Mouse (Mus musculus): ENCODE data around the gene Lipe. TPM values are rescaled to one million over a fixed set of nuclear protein-coding genes. Genes with fewer than 3 reads are reported as not detected.
A peak's percentile ranks its signal among the peaks of the same experiment; 100 is the strongest.
"Not testable (repeated sequence)": the region's sequence is repeated elsewhere in the genome, so short reads cannot be mapped to it uniquely, and the experiment has no call there.

The Lipe gene
- polyA plus RNA-seq, 1 experiment from 2014 or later, result 7.8 TPM

DNA sequence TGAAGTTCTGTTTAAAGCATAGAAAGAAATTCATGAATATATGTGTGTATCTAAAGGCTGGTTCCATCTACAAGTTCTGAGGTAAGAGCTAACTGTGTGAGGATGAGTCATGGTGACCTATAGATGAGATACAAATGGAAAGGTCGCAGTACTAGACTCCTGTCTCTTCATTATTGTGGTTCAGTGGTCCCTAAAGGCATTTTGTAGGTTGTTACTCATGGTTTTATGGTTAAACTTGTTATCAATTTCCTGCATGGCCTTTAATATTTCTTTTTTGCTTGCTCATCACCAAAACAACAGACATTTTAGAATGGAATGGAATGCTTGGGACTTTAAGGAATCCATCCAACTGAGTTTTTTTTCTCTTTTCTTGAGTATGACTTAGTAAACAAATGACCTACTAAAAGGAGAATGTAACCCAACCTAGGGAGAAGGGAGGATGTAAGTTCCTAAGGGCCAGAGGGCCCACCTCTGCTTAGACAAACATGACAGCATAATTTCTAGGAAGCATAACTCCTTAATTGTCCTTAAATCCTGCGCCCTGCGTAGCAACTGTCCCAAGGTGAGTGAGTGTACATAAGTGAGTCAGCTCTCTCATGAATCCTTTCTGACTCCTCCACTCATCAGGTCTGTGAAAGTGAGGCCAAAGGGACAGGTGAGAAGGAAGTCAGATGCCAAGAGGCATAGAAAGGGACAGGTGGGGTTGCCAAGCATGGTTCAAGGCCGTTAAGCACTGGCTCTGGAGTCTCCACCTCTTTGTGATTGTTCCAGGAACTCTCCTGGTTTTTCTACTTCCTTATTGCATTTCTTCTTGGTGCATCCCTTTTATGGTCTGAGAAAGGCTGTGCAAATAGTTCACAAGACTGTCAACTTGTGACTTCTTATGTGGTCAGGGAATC is 31.6 kb upstream of the Lipe start:
- H3K4me1 ChIP-seq, result peaks cover 12% of the 10 kb centered on the region
- H3K9me3 ChIP-seq, result no peaks in the 10 kb centered on the region
- no peak for DNase-seq (ENCODE audit: low spot score)
- H3K27me3 ChIP-seq (replicated peaks; ENCODE audit: low read depth, poor library complexity, severe bottlenecking), result no peaks in the 10 kb centered on the region
- H3K4me3 ChIP-seq, result no peak overlapping the region
- no peaks in the 10 kb centered on the region for H3K36me3 ChIP-seq (replicated peaks)
- 85% methylated on average over 4 of the region's 4 CpGs for whole genome bisulfite sequencing
- no peak overlapping the region for H3K27ac ChIP-seq (replicated peaks)

DNA sequence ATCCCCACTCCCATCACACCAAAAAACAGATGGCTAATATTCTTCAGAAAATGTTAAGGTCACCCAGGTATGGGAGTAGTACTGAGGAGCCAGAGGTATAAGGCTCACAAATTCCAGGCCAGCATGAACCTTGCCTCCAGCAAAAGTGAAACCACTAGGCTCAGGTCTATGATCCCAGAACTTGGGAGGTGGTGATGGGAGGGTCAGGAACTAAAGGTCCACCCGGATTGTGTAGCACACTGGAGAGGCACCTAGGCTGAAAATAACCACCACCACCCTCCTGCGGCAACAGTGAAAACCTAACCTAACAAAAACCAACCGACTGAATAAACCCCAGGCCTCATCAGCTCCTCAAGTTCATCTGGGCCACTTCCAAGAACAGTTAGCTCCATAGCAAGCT is 29.8 kb upstream of the Lipe start:
- Histone ChIP-seq H3K36me3 (replicated peaks) (no peaks in the 10 kb centered on the region), H3K4me3 (no peak overlapping the region), H3K9me3 (no peaks in the 10 kb centered on the region), H3K27ac (replicated peaks) (no peak overlapping the region), H3K27me3 (replicated peaks; ENCODE audit: low read depth, poor library complexity, severe bottlenecking) (peaks cover 4% of the 10 kb centered on the region; the same call in 1 of the 2 replicates), H3K4me1 (peaks cover 9% of the 10 kb centered on the region)
- 90% methylated on average over 3 of the region's 3 CpGs for WGBS
- DNase-seq (ENCODE audit: low spot score), result no peak

DNA sequence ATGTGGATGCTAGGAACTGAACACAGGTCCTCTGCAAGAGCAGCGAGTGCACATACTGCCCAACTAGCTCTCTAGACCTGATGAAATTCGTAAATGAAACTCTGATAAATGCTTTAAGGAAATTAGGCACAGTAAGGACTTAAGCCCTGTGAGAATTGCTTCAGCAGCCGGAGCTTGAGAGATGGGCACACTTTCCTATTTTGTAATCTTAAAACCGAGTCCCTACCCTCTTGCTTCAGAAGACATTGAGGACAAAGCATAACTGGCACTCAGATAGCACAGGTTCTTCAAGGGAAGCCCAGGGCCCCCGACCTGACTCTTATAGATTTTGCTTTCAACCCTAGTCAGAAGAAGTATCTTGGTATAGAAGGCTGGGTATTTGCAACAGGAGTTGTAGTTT is 28.6 kb upstream of the Lipe start:
- Histone ChIP-seq H3K9me3 (no peaks in the 10 kb centered on the region), H3K27me3 (replicated peaks; ENCODE audit: low read depth, poor library complexity, severe bottlenecking) (peaks cover 16% of the 10 kb centered on the region), H3K4me3 (no peak overlapping the region), H3K4me1 (peaks cover 6% of the 10 kb centered on the region; the same call in 1 of the 2 replicates), H3K27ac (replicated peaks) (no peak overlapping the region), H3K36me3 (replicated peaks) (no peaks in the 10 kb centered on the region)
- DNase-seq (ENCODE audit: low spot score), result no peak
- 81% methylated on average over 5 of the region's 5 CpGs for WGBS

DNA sequence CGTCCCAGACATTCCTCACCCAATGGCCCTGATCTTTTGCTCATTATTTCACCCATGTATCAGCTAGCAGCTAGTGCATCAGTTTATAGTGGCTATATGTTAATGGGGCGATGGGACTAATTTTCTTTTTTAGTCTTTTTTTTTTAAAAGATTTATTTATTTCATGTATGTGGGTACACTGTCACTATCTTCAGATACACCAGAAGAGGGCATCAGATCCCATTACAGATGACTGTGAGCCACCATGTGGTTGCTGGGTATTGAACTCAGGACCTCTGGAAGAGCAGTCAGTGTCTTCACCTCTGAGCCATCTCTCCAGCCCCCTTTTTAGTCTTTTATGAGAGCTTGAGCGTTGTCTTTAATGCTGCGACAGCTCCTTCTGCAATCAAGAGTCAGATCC is 27.9 kb upstream of the Lipe start:
- H3K4me3 ChIP-seq; DNase-seq (ENCODE audit: low spot score); H3K4me1 ChIP-seq; H3K9me3 ChIP-seq; H3K36me3 ChIP-seq (replicated peaks); H3K27ac ChIP-seq (replicated peaks): not testable (repeated sequence)
- 89% methylated on average over 4 of the region's 4 CpGs for WGBS
- peaks cover 24% of the 10 kb centered on the region for H3K27me3 ChIP-seq (replicated peaks; ENCODE audit: low read depth, poor library complexity, severe bottlenecking)

DNA sequence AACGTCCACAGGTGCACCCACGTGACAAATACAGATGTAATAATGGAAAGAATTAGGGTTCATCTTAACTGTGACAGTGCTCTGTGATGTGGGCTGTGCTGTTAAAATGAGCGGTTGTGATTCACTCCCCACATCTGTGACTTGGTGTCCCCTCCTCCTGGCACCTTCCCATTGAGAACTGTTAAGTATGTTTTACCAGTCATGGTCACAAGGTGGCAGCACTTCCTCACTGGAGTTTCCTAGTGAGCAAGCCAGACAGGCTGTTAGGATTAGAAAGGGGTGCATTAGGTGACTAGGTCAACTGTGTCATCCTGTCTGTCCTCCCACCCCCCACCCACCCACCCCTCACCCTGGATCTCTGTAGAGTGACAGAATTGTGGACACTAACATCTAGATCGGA is 25.9 kb upstream of the Lipe start:
- H3K27ac ChIP-seq (replicated peaks), result no peak overlapping the region
- H3K9me3 ChIP-seq, result no peaks in the 10 kb centered on the region
- no peaks in the 10 kb centered on the region for H3K36me3 ChIP-seq (replicated peaks)
- DNase-seq (ENCODE audit: low spot score), result peak; percentile 75
- H3K4me1 ChIP-seq, result peaks cover 6% of the 10 kb centered on the region; the same call in 1 of the 2 replicates
- WGBS, result 34% methylated on average over 4 of the region's 4 CpGs
- H3K27me3 ChIP-seq (replicated peaks; ENCODE audit: low read depth, poor library complexity, severe bottlenecking), result peaks cover 25% of the 10 kb centered on the region
- H3K4me3 ChIP-seq, result no peak overlapping the region

DNA sequence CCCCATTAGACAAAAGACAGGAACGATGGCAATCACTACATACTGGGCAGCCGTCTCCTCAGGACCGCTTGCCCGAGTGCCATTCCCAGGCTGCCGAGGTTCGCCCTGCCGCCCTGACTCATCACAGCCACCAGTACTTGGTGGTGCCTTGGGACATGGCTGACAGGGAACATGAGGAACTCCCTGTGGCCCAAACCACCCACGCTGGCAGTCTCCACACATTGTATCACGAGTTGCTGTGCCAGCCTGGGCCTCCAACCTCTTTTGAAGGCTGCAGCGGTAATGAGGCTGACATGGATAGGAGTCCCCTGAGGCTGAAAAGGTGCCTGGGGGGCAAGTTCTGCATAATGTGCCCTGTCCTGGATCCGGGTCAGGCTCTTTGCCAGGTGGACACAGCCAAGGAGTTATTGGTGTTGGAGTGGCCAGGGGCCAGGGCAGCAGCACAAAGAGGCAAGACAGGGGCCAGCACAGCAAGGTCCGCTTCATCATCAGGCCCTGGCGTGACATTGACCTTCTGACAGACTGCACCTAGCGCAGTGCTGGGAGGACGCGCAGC is 23.9 kb upstream of the Lipe start:
- H3K36me3 ChIP-seq (replicated peaks), result no peaks in the 10 kb centered on the region

DNA sequence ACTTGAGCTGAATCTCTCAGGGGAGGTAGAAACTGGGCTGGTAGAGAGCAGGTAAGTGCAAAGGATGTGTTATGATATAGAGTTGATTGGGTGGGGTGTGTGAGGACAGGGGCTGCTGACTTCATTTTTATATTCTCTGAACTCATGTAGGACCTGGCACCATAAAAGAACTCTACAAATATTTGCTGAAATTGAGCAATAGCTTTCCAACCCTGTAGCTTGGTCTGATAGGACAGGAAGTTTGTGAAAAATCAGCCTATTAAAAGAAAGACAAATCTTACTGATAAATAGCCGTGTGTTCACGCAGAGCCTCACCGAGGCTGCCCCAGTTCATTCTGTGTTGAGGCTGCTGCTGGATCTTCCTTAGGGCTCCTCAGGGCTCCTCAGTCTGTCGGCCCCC is 21.4 kb upstream of the Lipe start:
- 89% methylated on average over 4 of the region's 4 CpGs for WGBS
- no peaks in the 10 kb centered on the region for H3K9me3 ChIP-seq
- H3K36me3 ChIP-seq (replicated peaks), result no peaks in the 10 kb centered on the region
- DNase-seq (ENCODE audit: low spot score), result no peak
- H3K4me1 ChIP-seq, result peaks cover 6% of the 10 kb centered on the region; the same call in 1 of the 2 replicates
- no peak overlapping the region for H3K27ac ChIP-seq (replicated peaks)
- peaks cover 25% of the 10 kb centered on the region for H3K27me3 ChIP-seq (replicated peaks; ENCODE audit: low read depth, poor library complexity, severe bottlenecking)
- no peak overlapping the region for H3K4me3 ChIP-seq

More for the DNA sequence above, 23.9 kb upstream of the Lipe start:
- H3K27ac ChIP-seq (replicated peaks), result no peak overlapping the region
- no peaks in the 10 kb centered on the region for H3K9me3 ChIP-seq
- peaks cover 6% of the 10 kb centered on the region; the same call in 1 of the 2 replicates for H3K4me1 ChIP-seq
- peaks cover 25% of the 10 kb centered on the region for H3K27me3 ChIP-seq (replicated peaks; ENCODE audit: low read depth, poor library complexity, severe bottlenecking)
- no peak overlapping the region for H3K4me3 ChIP-seq
- no peak for DNase-seq (ENCODE audit: low spot score)
- WGBS, result 68% methylated on average over 16 of the region's 16 CpGs

DNA sequence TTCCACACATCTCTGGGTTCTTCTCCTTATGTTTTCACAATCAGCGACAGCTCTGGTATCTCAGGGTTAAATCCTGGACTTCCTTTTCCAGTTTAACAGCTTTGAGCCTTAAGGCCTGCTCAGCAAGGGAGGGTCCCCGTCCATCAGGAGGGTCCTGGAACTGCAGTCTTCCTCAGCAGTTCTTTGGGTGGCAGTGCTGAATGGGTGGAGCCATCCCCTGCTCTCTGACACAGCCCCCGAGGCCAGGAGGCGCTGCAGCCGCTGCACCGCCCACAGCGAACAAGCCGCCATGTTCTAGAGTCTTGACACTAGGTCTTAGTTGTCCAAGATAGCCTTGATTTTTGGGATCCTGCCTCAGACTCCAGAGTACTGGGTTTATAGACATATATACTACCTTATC is 21.0 kb upstream of the Lipe start:
- Histone ChIP-seq H3K27ac (replicated peaks) (no peak overlapping the region), H3K4me3 (no peak overlapping the region), H3K36me3 (replicated peaks) (no peaks in the 10 kb centered on the region), H3K27me3 (replicated peaks; ENCODE audit: low read depth, poor library complexity, severe bottlenecking) (peaks cover 25% of the 10 kb centered on the region), H3K9me3 (no peaks in the 10 kb centered on the region), H3K4me1 (peaks cover 6% of the 10 kb centered on the region; the same call in 1 of the 2 replicates)
- 78% methylated on average over 8 of the region's 8 CpGs for WGBS
- no peak for DNase-seq (ENCODE audit: low spot score)

DNA sequence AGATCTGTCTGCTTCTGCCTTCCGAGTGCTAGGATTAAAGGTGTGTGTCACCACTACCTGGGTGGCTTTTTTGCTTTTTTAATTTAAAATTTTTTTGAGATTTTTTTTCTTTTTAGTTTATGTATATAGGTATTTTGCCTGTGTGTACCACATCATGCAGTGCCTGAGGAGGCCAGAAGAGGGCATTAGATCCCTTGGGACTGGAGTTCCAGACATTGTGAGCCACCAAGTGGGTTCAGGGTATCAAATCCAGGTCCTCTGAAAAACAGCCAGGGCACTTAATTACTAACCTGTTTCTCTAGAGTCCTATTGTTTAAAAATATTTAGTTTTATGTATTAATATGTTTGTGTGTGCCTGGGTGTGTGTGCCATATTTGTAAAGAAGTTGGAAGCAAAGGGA is 19.1 kb upstream of the Lipe start:
- Histone ChIP-seq H3K36me3 (replicated peaks) (no peaks in the 10 kb centered on the region), H3K27ac (replicated peaks) (no peak overlapping the region), H3K9me3 (no peaks in the 10 kb centered on the region), H3K4me1 (peaks cover 9% of the 10 kb centered on the region; the same call in 1 of the 2 replicates), H3K4me3 (no peak overlapping the region), H3K27me3 (replicated peaks; ENCODE audit: low read depth, poor library complexity, severe bottlenecking) (peaks cover 13% of the 10 kb centered on the region)
- peak; percentile 45 for DNase-seq (ENCODE audit: low spot score)
- 69% methylated on average over 1 of the region's 1 CpGs for WGBS

DNA sequence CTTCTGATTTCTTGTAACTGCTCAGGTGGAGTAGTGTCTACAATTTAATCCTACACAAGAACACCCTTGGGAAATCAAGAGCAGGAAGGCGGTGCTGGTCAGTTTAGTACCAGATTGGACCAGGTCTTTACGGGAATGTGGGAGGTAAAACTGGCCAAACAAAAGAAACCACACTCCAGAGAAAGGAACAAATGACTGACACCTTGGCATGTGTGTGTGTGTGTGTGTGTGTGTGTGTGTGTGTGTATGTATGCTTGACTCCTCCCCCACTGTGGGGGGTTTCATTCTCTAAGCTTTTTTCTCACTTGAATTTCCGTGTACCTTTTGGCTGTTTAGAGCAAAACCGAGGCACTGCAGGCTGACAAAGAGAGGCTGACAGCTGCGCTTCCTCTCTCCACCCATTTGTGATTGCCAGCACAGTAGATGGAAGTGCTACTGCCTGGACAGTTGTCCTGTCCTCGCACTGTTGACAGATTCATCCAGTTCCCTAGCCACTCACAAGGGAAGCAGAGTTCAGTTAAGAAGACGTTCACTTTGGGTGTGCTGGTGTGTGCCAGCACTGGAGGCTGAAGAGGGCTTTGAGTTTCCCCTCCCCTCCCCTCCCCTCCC is 14.4 kb upstream of the Lipe start, which contains the start of gene Cxcl17:
Gene Cxcl17, minus strand, starts transcription at position 54 of the 609 bp plus-strand sequence.
- WGBS, result 45% methylated on average over 7 of the region's 7 CpGs
- no peak within 1 kb of the TSS for H3K27ac ChIP-seq (replicated peaks)
- no peaks in the 10 kb centered on the region for H3K36me3 ChIP-seq (replicated peaks)
- H3K27me3 ChIP-seq (replicated peaks; ENCODE audit: low read depth, poor library complexity, severe bottlenecking), result no peaks in the 10 kb centered on the region
- no peak within 1 kb of the TSS for H3K4me3 ChIP-seq
- DNase-seq (ENCODE audit: low spot score), result no peak
- no peaks in the 10 kb centered on the region for H3K9me3 ChIP-seq
- H3K4me1 ChIP-seq, result 0 out of 2 replicates have a peak, but pooled peaks cover 7% of the 10 kb centered on the region

DNA sequence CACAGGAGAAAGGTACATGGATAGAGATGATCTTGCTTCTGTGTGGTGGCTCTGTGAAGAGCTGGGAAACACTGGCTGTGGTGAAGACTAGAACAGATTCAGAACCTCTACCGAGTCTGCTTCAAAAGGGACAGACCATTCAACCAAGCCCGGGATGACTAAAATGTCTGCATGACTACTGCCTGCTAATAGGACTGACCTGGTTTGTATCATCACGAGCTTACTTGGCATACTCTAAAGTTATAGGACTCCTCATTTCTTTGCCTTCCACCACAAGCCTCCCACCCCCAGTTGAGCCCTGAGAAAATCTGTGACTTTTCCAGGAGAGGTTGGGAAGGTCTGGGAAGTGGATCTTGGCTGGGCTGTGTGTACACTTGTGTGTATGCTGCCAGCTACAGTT is 13.4 kb upstream of the Lipe start:
- no peaks in the 10 kb centered on the region for H3K9me3 ChIP-seq
- H3K27me3 ChIP-seq (replicated peaks; ENCODE audit: low read depth, poor library complexity, severe bottlenecking), result no peaks in the 10 kb centered on the region
- WGBS, result 84% methylated on average over 3 of the region's 3 CpGs
- H3K4me1 ChIP-seq, result 0 out of 2 replicates have a peak, but pooled peaks cover 7% of the 10 kb centered on the region
- no peak overlapping the region for H3K27ac ChIP-seq (replicated peaks)
- DNase-seq (ENCODE audit: low spot score), result no peak
- no peaks in the 10 kb centered on the region for H3K36me3 ChIP-seq (replicated peaks)
- H3K4me3 ChIP-seq, result no peak overlapping the region

DNA sequence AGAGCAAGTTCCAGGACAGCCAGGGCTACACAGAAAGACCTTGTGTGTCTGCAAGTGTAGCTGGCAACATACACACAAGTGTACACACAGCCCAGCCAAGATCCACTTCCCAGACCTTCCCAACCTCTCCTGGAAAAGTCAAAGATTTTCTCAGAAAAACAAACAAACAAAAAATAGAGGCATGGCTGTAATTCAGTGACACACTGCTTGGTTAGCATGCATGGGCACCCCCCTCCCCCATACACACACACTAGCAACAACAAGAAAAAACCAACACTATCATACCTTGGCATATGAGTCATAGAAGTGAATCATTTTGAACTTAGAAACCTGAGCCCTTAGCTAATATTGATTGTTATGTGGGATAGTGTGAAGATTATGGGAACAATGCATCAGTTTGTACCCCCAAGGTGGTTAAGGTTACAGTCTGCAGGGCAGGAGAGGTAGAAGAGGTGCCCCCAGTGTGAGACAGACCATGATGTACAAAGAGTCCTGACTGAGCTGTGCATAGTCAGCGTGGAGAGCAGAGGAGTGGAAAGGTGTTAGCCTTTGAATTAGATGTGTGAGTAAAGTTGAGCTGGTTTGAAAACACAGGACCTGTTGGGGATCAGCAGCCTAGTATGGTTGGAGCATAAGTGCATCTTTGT is 12.6 kb upstream of the Lipe start:
- H3K4me3 ChIP-seq, result no peak overlapping the region
- DNase-seq (ENCODE audit: low spot score), result no peak
- 0 out of 2 replicates have a peak, but pooled peaks cover 7% of the 10 kb centered on the region for H3K4me1 ChIP-seq
- H3K27ac ChIP-seq (replicated peaks), result no peak overlapping the region
- no peaks in the 10 kb centered on the region for H3K36me3 ChIP-seq (replicated peaks)
- H3K27me3 ChIP-seq (replicated peaks; ENCODE audit: low read depth, poor library complexity, severe bottlenecking), result no peaks in the 10 kb centered on the region
- WGBS, result 76% methylated on average over 1 of the region's 1 CpGs
- H3K9me3 ChIP-seq, result no peaks in the 10 kb centered on the region
